Mouse (Mus musculus) splenic B cell, adult 2 months (primary cell): Measurements from ENCODE around the gene Krtap6-5.
"Not testable (repeated sequence)": the region's sequence is repeated elsewhere in the genome, so short reads cannot be mapped to it uniquely, and the experiment has no call there.

ENCODE experiments used
- DNase-seq: peaks from one replicate; pipeline ENCODE4 v3.0.0-alpha.2; 2011; ENCODE audit warnings: low read depth, low spot score
- H3K27me3 ChIP-seq: 2 replicates; pipeline ENCODE4 v1.6.1; 2012; ENCODE audit warnings: mild to moderate bottlenecking, low read length, moderate library complexity, mixed read lengths; ENCODE audit not compliant: control insufficient read depth, poor library complexity, insufficient read depth, severe bottlenecking
- H3K36me3 ChIP-seq: 2 replicates; pipeline ENCODE4 v1.6.1; 2012; ENCODE audit warnings: mild to moderate bottlenecking, low read length, moderate library complexity, mixed read lengths; ENCODE audit not compliant: control insufficient read depth, poor library complexity, insufficient read depth, severe bottlenecking

Gene Krtap6-5

DNA sequence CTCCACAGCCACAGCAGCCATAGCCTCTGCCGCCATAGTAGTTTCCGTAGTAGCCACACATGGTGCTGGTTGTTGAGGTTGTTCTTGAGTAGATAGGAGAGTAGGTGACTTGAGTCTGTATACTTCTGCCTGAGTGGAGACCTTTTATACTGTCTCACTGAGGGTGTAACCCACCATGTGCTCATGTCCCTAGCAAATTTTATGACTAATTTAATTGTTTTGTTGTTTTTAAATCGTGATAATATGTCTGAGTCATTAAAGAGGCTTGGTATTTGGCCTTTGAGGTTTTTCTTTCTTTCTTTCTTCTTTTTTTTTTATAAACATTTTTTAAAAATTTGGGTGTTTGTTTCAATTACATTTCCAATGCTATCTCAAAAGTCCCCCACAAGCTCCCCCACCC is at the start of gene Krtap6-5:
Gene Krtap6-5 (minus strand): TSS at position 101 of the 400 bp plus-strand sequence.
- Histone ChIP-seq H3K27me3 (no peaks in the 10 kb centered on the region), H3K36me3 (no peaks in the 10 kb centered on the region)
- DNase-seq = no peak

GRCm38 (mm10) chr16:89071041-89071440 is 23.4 kb upstream of the Krtap6-5 start:
- not testable (repeated sequence) for H3K36me3 ChIP-seq, H3K27me3 ChIP-seq, DNase-seq

DNA sequence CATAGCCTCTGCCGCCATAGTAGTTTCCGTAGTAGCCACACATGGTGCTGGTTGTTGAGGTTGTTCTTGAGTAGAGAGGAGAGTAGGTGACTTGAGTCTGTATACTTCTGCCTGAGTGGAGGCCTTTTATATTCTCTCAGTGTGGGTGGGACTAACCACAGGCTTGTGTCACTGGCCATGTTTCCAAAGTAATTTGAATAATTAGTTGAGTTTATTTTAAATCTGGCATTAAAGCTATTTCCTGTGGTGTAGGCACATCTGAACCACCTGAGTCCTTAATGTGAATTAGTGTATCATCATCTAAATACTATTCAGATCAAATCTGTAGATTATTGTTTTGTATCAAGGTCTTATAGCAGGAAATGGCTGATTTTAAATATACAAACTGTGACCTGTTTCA is 16.2 kb upstream of the Krtap6-5 start, which contains the start of gene 1110025L11Rik:
Gene 1110025L11Rik (minus strand): TSS at position 101 of the 400 bp plus-strand sequence.
- not testable (repeated sequence) for DNase-seq, H3K36me3 ChIP-seq, H3K27me3 ChIP-seq

- not testable (repeated sequence) for DNase-seq, H3K36me3 ChIP-seq, H3K27me3 ChIP-seq
Observed at GRCm38 (mm10) chr16:89041372-89041771, 6.3 kb downstream of the Krtap6-5 start, which contains the start of gene Gm10228. Gene Gm10228, minus strand, starts transcription at chr16:89041472.

GRCm38 (mm10) chr16:89031399-89031798 is 16.3 kb downstream of the Krtap6-5 start, which contains the start of gene Krtap6-1:
Gene Krtap6-1, plus strand, starts transcription at chr16:89031699.
- not testable (repeated sequence) for H3K27me3 ChIP-seq, DNase-seq, H3K36me3 ChIP-seq

- H3K27me3 ChIP-seq, DNase-seq, H3K36me3 ChIP-seq: not testable (repeated sequence)
Observed at GRCm38 (mm10) chr16:89014984-89015383, 32.7 kb downstream of the Krtap6-5 start, which contains the start of gene Gm10229. Gene Gm10229, plus strand, starts transcription at chr16:89015284.

DNA sequence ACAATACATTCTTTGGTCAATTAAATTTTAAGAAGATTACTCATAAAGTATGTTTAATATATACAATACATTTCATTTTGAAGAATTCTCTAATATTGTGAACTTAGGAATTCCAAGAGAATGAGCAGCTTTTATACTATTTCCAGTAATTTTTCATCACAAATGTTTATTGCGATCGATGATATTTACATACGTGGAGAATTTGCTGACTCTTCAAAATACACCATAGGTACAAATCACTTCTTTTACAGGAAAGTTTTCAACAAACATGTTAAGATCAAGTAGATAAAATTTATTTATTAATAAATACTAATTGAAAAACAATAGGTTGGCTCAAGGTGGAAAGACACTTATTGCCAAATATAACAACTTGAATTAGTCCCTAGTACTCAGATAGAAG is 33.7 kb downstream of the Krtap6-5 start:
- Histone ChIP-seq H3K27me3 (no peaks in the 10 kb centered on the region), H3K36me3 (no peaks in the 10 kb centered on the region)
- no peak for DNase-seq

DNA sequence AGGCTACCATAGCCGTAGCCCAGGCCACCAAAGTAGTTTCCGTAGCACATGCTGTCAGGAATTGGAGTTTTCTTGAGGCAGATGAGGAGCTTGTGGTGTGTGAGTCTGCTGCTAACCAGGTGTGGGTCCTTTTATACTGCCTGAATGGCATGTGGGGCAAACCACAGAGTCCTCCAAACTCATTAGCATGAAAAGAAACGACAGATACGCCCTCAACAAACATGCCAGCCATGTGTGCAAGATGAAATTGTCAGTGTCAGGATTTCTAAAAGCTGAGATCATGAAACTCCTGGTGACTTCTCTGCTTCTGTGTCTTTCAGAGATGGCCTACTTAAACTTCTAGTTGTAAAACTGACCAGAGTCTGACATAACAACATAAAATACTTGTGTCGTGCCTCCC is 37.0 kb downstream of the Krtap6-5 start, which contains the start of gene Krtap22-2:
Gene Krtap22-2 (minus strand): TSS at position 101 of the 400 bp plus-strand sequence.
- no peak for DNase-seq
- Histone ChIP-seq H3K36me3 (no peaks in the 10 kb centered on the region), H3K27me3 (no peaks in the 10 kb centered on the region)
